Mouse (Mus musculus): Measurements from ENCODE around the gene Gm10382.
A peak's percentile ranks its signal among the peaks of the same experiment; 100 is the strongest.

DNA sequence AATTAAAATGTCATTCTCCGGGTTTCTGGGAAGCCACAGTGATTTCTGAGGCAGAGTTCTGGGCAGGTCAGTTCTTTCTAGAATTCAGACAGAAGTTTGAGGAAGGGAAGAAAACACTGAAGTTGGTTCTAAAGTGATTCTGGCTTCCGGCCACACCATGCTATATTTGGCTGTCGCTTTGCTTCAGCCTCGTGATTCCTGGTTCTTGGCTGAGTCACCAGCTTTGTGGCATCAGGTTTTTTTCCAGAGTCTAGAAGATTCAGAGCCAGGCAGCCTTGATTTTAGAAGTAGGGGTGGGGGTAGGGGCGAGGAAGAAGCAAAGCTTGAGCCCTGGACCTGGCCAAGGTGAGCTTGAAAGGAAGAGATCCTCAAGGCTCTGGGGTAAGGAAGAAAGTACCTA lies 2.5 kb downstream of the Gm10382 start:
- no peak for TF ChIP-seq CTCF (IDR thresholded peaks at IDR 0.05 in 2 of 3, conservative IDR thresholded peaks at IDR 0.05 in 1 of 3; ENCODE audit: control insufficient read depth in 1 of 3, insufficient read depth in 1 of 3, low read depth in 2 of 3, low read length in 3 of 3, poor library complexity in 1 of 3, severe bottlenecking in 1 of 3)
- TF ChIP-seq POLR2AphosphoS2 (IDR thresholded peaks at IDR 0.05; ENCODE audit: low read length): no peak
- peak in 1 of 2 experiments; percentile 60; a peak in 3 of 4 replicates for TF ChIP-seq EP300 (IDR thresholded peaks at IDR 0.05; ENCODE audit: low read depth in 1 of 2, low read length in 2 of 2)
- peak; percentile 83 for TF ChIP-seq MAX (IDR thresholded peaks at IDR 0.05; ENCODE audit: low read length)
- no peak for TF ChIP-seq UBTF (IDR thresholded peaks at IDR 0.05; ENCODE audit: borderline replicate concordance, insufficient read depth, low read depth, low read length)
- no peak for TF ChIP-seq TBP (IDR thresholded peaks at IDR 0.05; ENCODE audit: low read depth, low read length)
- peak; percentile 68 for TF ChIP-seq ZNF384 (IDR thresholded peaks at IDR 0.05; ENCODE audit: low read depth, low read length)
- peak; percentile 22; the same call in 1 of the 2 replicates for TF ChIP-seq TCF12 (IDR thresholded peaks at IDR 0.05; ENCODE audit: low read depth, low read length)
- TF ChIP-seq POLR2A (IDR thresholded peaks at IDR 0.05; ENCODE audit: control insufficient read depth in 1 of 2, insufficient read depth in 1 of 2, low read depth in 1 of 2, low read length in 2 of 2, poor library complexity in 1 of 2): no peak

Data from MEL (cell line).